Mouse (Mus musculus) brain, embryonic 14.5 days (tissue): Measurements from ENCODE around the gene Shisa2.

Experiments used
- CTCF ChIP-seq: fragments of 200-500 bp; IDR thresholded peaks from 2 replicates; pipeline ENCODE4 v1.5.1; 2012; ENCODE audit warnings: inconsistent platforms, mild to moderate bottlenecking, moderate library complexity, borderline replicate concordance; ENCODE audit not compliant: insufficient read depth, insufficient read length; ENCODE audit errors: extremely low read depth
- POLR2A ChIP-seq: fragments of 200-500 bp; IDR thresholded peaks from 2 replicates; pipeline ENCODE4 v1.6.1; 2012; ENCODE audit warnings: mild to moderate bottlenecking, inconsistent platforms, borderline replicate concordance; ENCODE audit not compliant: poor library complexity, insufficient read depth, insufficient read length, severe bottlenecking; ENCODE audit errors: extremely low read depth

DNA sequence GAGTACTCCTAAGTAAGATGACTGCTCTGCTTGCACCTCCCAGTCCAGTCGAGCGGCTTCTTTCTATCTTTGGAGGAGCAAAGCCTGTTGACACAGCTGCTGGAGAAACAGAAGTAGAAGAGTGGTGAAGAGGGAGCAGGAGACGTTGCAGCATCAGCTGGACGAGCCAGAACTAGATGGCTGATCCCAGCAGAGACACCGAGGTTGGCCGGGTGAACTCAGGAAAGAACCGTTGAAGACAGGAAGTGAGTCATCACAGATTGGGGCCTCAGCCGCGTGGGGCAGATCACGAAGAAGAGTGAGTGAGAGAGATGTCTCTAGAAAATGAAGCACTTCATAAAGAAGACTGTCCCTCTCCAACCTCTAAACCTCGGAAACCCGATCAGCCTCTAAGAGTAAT, 18.5 kb downstream of the Shisa2 start:
- TF ChIP-seq POLR2A, result no peak
- TF ChIP-seq CTCF, result no peak
